Mouse (Mus musculus) hindlimb bud, embryonic 11.5 days (tissue): ENCODE measurements around the gene Slc12a8.

ENCODE experiments used
- DNase-seq: peaks from one replicate; pipeline ENCODE4 v3.0.0-alpha.2; 2012; ENCODE audit warnings: low read depth, low spot score; ENCODE audit errors: extremely low spot score

Slc12a8 gene

GRCm38 (mm10) chr16:33669072-33669471 lies 151.9 kb downstream of the Slc12a8 start:
- no peak for DNase-seq

- no peak for DNase-seq
These were observed 153.2 kb downstream of the Slc12a8 start for GRCm38 (mm10) chr16:33670340-33670739.

- no peak for DNase-seq
These were observed 153.8 kb downstream of the Slc12a8 start for GRCm38 (mm10) chr16:33670933-33671332.

- DNase-seq, result no peak
These were observed 155.1 kb downstream of the Slc12a8 start for GRCm38 (mm10) chr16:33672188-33672587.

- DNase-seq, result no peak
These were observed 155.5 kb downstream of the Slc12a8 start for GRCm38 (mm10) chr16:33672643-33673042.

- no peak for DNase-seq
These were observed 156.5 kb downstream of the Slc12a8 start for GRCm38 (mm10) chr16:33673530-33674109.

GRCm38 (mm10) chr16:33675151-33675847 lies 158.2 kb downstream of the Slc12a8 start:
- DNase-seq, result no peak

GRCm38 (mm10) chr16:33675848-33676184 lies 158.7 kb downstream of the Slc12a8 start:
- no peak for DNase-seq

GRCm38 (mm10) chr16:33676347-33677312 lies 159.5 kb downstream of the Slc12a8 start:
- no peak for DNase-seq

- no peak for DNase-seq
These were observed 160.2 kb downstream of the Slc12a8 start for GRCm38 (mm10) chr16:33677313-33677690.

GRCm38 (mm10) chr16:33677901-33678300 lies 160.8 kb downstream of the Slc12a8 start:
- no peak for DNase-seq

- DNase-seq, result no peak
These were observed 163.1 kb downstream of the Slc12a8 start for GRCm38 (mm10) chr16:33680271-33680670.

- no peak for DNase-seq
These were observed 163.7 kb downstream of the Slc12a8 start for GRCm38 (mm10) chr16:33680816-33681215.

GRCm38 (mm10) chr16:33681661-33682060 lies 164.5 kb downstream of the Slc12a8 start:
- DNase-seq, result no peak

GRCm38 (mm10) chr16:33682651-33683050 lies 165.5 kb downstream of the Slc12a8 start:
- no peak for DNase-seq

GRCm38 (mm10) chr16:33683206-33684161 lies 166.4 kb downstream of the Slc12a8 start:
- DNase-seq, result no peak

GRCm38 (mm10) chr16:33684162-33684702 lies 167.1 kb downstream of the Slc12a8 start, which contains the start of gene Heg1:
Gene Heg1 (plus strand): TSS chr16:33684370.
- DNase-seq, result no peak

GRCm38 (mm10) chr16:33684703-33685701 lies 167.9 kb downstream of the Slc12a8 start:
- no peak for DNase-seq

GRCm38 (mm10) chr16:33686056-33686455 lies 168.9 kb downstream of the Slc12a8 start:
- DNase-seq, result no peak
